11 mouse cellular contexts compared by ENCODE assay signal in the genomic region with DNA sequence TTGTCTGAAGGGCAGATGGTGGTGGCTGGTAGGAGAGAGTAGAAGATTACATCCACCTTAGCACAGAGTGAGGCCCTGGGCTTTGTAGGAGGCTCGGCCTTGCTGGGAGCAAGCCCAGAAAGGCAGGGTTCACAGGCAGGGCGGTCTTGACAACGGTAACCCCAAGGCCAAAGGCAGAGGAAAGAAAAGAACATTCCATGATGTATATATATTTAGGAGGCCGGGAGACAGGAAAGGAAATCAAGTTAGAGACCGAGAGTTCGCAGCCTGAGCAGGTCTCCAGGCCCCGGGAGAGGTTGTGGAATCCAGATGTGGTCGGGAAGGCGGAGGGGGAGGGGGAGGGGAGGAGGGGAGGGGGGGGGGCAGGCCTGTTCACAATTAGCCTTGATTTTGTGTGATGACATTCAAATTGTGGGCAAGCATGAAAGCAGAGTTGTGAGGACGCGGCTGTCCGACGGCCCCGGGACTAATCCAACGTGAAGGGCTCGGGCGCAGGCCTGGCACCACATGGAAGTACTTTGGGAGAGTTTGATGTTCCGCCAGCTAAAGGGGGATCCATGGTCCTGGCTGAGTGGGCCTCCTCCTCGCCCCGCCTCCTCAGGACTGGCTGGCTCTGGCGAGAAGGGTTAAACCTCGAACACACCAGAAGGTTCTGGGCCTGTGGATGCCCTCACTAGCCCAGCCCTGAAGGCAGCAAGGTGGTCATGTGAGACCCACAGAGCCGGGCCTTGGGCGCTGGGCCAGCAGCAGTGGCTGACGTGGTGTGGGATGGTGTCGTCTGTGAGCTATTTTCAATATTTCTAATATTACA.
A peak's percentile ranks its signal among the peaks of the same experiment; 100 is the strongest.
DNase-seq lines count a peak whose midpoint lies in the region; ATAC-seq lines count a peak whose summit lies in the region.
"Had no signal": no experiment of that assay in that cellular context is flagged by ENCODE, and none has a peak within 500 bp of the region (broad histone marks: within the 10 kb centered on the region; RNA-seq: fewer than 3 reads in every experiment).

No protein-coding gene starts in this region.

- no peak overlapping the region for H3K4me3 ChIP-seq in kidney, embryonic 15.5 days (replicated peaks)
- H3K4me3 ChIP-seq in hindbrain, embryonic 13.5 days = no peak overlapping the region
- H3K4me3 ChIP-seq: layer of hippocampus, adult 2 months had no signal

- no peaks in the 10 kb centered on the region for H3K9me3 ChIP-seq in kidney, embryonic 15.5 days (replicated peaks)
- H3K9me3 ChIP-seq in hindbrain, embryonic 13.5 days = no peaks in the 10 kb centered on the region

- WGBS in kidney, embryonic 15.5 days = 75% methylated on average over 24 of the region's 26 CpGs
- 63% methylated on average over 23 of the region's 26 CpGs for WGBS in hindbrain, embryonic 13.5 days

- 0 out of 2 replicates have a peak, but pooled peaks cover 3% of the 10 kb centered on the region for H3K27me3 ChIP-seq in kidney, embryonic 15.5 days
- H3K27me3 ChIP-seq in hindbrain, embryonic 13.5 days = no peaks in the 10 kb centered on the region

- H3K4me2 ChIP-seq in kidney, embryonic 15.5 days = no peak overlapping the region
- no peak overlapping the region for H3K4me2 ChIP-seq in hindbrain, embryonic 13.5 days

- H3K36me3 ChIP-seq in kidney, embryonic 15.5 days = no peaks in the 10 kb centered on the region
- H3K36me3 ChIP-seq in hindbrain, embryonic 13.5 days = no peaks in the 10 kb centered on the region
- H3K36me3 ChIP-seq: G1E had no signal

- no peak for DNase-seq in kidney, postnatal 25 days
- DNase-seq in 3134 (ENCODE audit: extremely low read depth, insufficient read length, low spot score) = peak; percentile 53
- peak; percentile 76 for DNase-seq in embryo, embryonic 11 days
- DNase-seq in adrenal gland, adult 8-10 months = no peak
- DNase-seq in thymus, postnatal 14 days = no peak
- no peak for DNase-seq in kidney, postnatal 14 days
- DNase-seq: spleen, adult 18-20 months had no signal

- no peak overlapping the region for H3K9ac ChIP-seq in kidney, embryonic 15.5 days
- H3K9ac ChIP-seq in hindbrain, embryonic 13.5 days = no peak overlapping the region

- H3K4me1 ChIP-seq in kidney, embryonic 15.5 days = peaks cover 18% of the 10 kb centered on the region
- H3K4me1 ChIP-seq in hindbrain, embryonic 13.5 days (replicated peaks) = peaks cover 48% of the 10 kb centered on the region

- peak; percentile 7; the same call in 1 of the 2 replicates for ATAC-seq in kidney, embryonic 15.5 days (replicated peaks; ENCODE audit: low FRiP score)
- 0 out of 2 replicates have a peak, but pooled peaks have one; percentile 11 for ATAC-seq in hindbrain, embryonic 13.5 days (ENCODE audit: low FRiP score)

- H3K27ac ChIP-seq in kidney, embryonic 15.5 days = 0 out of 2 replicates have a peak overlapping the region, but pooled peaks have one; percentile 13
- peak overlapping the region; percentile 12; the same call in 1 of the 2 replicates for H3K27ac ChIP-seq in hindbrain, embryonic 13.5 days
- H3K27ac ChIP-seq: layer of hippocampus, adult 2 months had no signal

Comparison
In these comparisons a context has a peak if more than half of its experiments do, and no peak if none do; other contexts are left out.
1. DNase-seq: peak in 3134 (single experiment) and embryo, embryonic 11 days (single experiment); none in kidney, postnatal 25 days (0 of 2), adrenal gland, adult 8-10 months (single experiment), thymus, postnatal 14 days (single experiment) and kidney, postnatal 14 days (single experiment).